Mouse (Mus musculus) bone marrow, adult 2 months (tissue): ENCODE data around the gene Angptl4. TPM values are rescaled to one million over a fixed set of nuclear protein-coding genes. Genes with fewer than 3 reads are reported as not detected.

Experiments used
- H3K27ac ChIP-seq: fragments of 200-500 bp; 2 replicates; pipeline ENCODE4 v1.5.1; 2012; ENCODE audit warnings: low read depth, mild to moderate bottlenecking, control low read depth, inconsistent platforms, low read length; ENCODE audit not compliant: control insufficient read depth, poor library complexity, insufficient read depth
- H3K4me1 ChIP-seq: fragments of 200-500 bp; 2 replicates; pipeline ENCODE4 v1.6.1; 2011; ENCODE audit warnings: low read length; ENCODE audit not compliant: control insufficient read depth, insufficient read depth
- H3K4me3 ChIP-seq: fragments of 200-500 bp; replicated peaks from 2 replicates; pipeline ENCODE3; 2011; ENCODE audit warnings: mild to moderate bottlenecking, low read depth, low read length, control low read depth; ENCODE audit not compliant: control insufficient read depth
- CTCF ChIP-seq: fragments of 200-500 bp; IDR thresholded peaks from 2 replicates; pipeline ENCODE4 v1.5.1; 2011; ENCODE audit warnings: low read length, control low read depth; ENCODE audit not compliant: control insufficient read depth, insufficient read depth
- POLR2A ChIP-seq: fragments of 200-500 bp; IDR thresholded peaks from 2 replicates; pipeline ENCODE4 v1.6.1; 2011; ENCODE audit warnings: low read depth, mild to moderate bottlenecking, control low read depth, low read length, borderline replicate concordance; ENCODE audit not compliant: control insufficient read depth
- WGBS: fragments of 180-500 bp; shearing (Covaris S2); methylation state at CpG from one replicate; pipeline ENCODE4 v1.1.7; 2018; 5-methylcytosine and 5-hydroxymethylcytosine counted together
- polyA plus RNA-seq: library from polyadenylated mRNA; stranded (reverse); fragments of >200 nt; gene quantifications from 2 replicates; pipeline ENCODE4 v1.2.4, GENCODE M21; 2011; ENCODE audit warnings: low replicate concordance; ENCODE audit not compliant: missing spikeins, insufficient read depth, insufficient read length

The Angptl4 gene
- polyA plus RNA-seq, 1 experiment: 7.4 TPM

- 81% methylated on average over 18 of the region's 18 CpGs for WGBS
- Histone ChIP-seq H3K4me3 (no peak overlapping the region), H3K4me1 (no peaks in the 10 kb centered on the region), H3K27ac (no peak overlapping the region)
- TF ChIP-seq CTCF (no peak), POLR2A (no peak)
Observed at GRCm38 (mm10) chr17:33786375-33786774, 4.7 kb upstream of the Angptl4 start.

- Histone ChIP-seq H3K27ac (no peak overlapping the region), H3K4me1 (peaks cover 4% of the 10 kb centered on the region), H3K4me3 (no peak overlapping the region)
- TF ChIP-seq CTCF: no peak
- TF ChIP-seq POLR2A: no peak
- 80% methylated on average over 2 of the region's 2 CpGs for WGBS
Observed at GRCm38 (mm10) chr17:33784939-33785338, 3.3 kb upstream of the Angptl4 start.

GRCm38 (mm10) chr17:33783408-33783807, 1.8 kb upstream of the Angptl4 start:
- H3K4me1 ChIP-seq: peaks cover 4% of the 10 kb centered on the region
- TF ChIP-seq CTCF: no peak
- no peak for TF ChIP-seq POLR2A
- no peak overlapping the region for H3K4me3 ChIP-seq
- H3K27ac ChIP-seq: no peak overlapping the region

GRCm38 (mm10) chr17:33782067-33782466, 437 bp upstream of the Angptl4 start:
- WGBS: 26% methylated on average over 4 of the region's 4 CpGs
- H3K27ac ChIP-seq: no peak overlapping the region
- H3K4me1 ChIP-seq: peaks cover 4% of the 10 kb centered on the region
- TF ChIP-seq POLR2A: no peak
- TF ChIP-seq CTCF: no peak
- no peak overlapping the region for H3K4me3 ChIP-seq

GRCm38 (mm10) chr17:33780431-33780830, 1.2 kb downstream of the Angptl4 start:
- Histone ChIP-seq H3K27ac (0 out of 2 replicates have a peak overlapping the region, but pooled peaks have one; percentile 7), H3K4me1 (peaks cover 4% of the 10 kb centered on the region), H3K4me3 (peak overlapping the region; percentile 38)
- WGBS: 8% methylated on average over 5 of the region's 5 CpGs
- no peak for TF ChIP-seq CTCF
- TF ChIP-seq POLR2A: no peak

- no peak overlapping the region for H3K4me3 ChIP-seq
- no peak overlapping the region for H3K27ac ChIP-seq
- TF ChIP-seq CTCF (no peak), POLR2A (no peak)
- 71% methylated on average over 5 of the region's 5 CpGs for whole genome bisulfite sequencing
- peaks cover 4% of the 10 kb centered on the region for H3K4me1 ChIP-seq
Observed at GRCm38 (mm10) chr17:33779967-33780295, 1.7 kb downstream of the Angptl4 start.

- no peak for TF ChIP-seq POLR2A
- TF ChIP-seq CTCF: no peak
- WGBS: 46% methylated on average over 9 of the region's 9 CpGs
- Histone ChIP-seq H3K4me3 (no peak overlapping the region), H3K4me1 (peaks cover 4% of the 10 kb centered on the region), H3K27ac (no peak overlapping the region)
Observed at GRCm38 (mm10) chr17:33779271-33779966, 2.2 kb downstream of the Angptl4 start.

GRCm38 (mm10) chr17:33775287-33775686, 6.3 kb downstream of the Angptl4 start:
- TF ChIP-seq CTCF (no peak), POLR2A (no peak)
- Histone ChIP-seq H3K4me1 (peaks cover 2% of the 10 kb centered on the region), H3K27ac (no peak overlapping the region), H3K4me3 (no peak overlapping the region)
- 91% methylated on average over 4 of the region's 4 CpGs for WGBS
